Mouse (Mus musculus): ENCODE measurements around the gene Uqcc2. TPM values are rescaled to one million over a fixed set of nuclear protein-coding genes. Genes with fewer than 3 reads are reported as not detected.

Uqcc2 gene
- polyA plus RNA-seq, 1 experiment, result 740 TPM

DNA sequence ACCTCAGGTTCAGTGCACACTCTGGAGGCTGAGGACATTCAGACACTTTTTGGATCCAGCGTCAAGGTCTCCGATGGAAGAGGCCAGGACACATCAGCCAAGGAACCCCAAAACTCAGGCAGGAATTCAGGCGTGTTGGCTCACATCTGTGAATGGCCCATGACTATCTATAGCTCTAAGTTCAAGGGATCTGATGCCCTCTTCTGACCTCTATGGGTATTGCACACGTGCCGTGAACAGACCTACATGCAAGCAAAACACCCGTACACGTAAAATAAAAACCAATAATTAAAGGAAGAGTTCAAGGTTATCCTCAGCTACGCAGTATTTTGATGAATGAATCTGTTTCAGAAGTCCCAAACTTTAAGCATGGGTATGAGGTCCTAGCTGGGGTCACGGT lies 27.0 kb downstream of the Uqcc2 start:
- Histone ChIP-seq H3K79me2 (ENCODE audit: control insufficient read depth, insufficient read depth) (no peaks in the 10 kb centered on the region), H3ac (ENCODE audit: control insufficient read depth, insufficient read length) (no peak overlapping the region), H3K4me2 (ENCODE audit: low read depth) (no peak overlapping the region), H3K36me3 (ENCODE audit: control insufficient read depth, insufficient read depth) (peaks cover 11% of the 10 kb centered on the region), H3K4me3 (no peak overlapping the region), H3K27me3 (ENCODE audit: control insufficient read depth, insufficient read depth, insufficient read length) (no peaks in the 10 kb centered on the region)
- no peak for TF ChIP-seq REST (IDR thresholded peaks at IDR 0.05; ENCODE audit: insufficient read depth, insufficient read length)
- TF ChIP-seq POLR2AphosphoS2 (IDR thresholded peaks at IDR 0.05; ENCODE audit: insufficient read length, low read depth), result no peak
- TF ChIP-seq SRF (IDR thresholded peaks at IDR 0.05; ENCODE audit: control insufficient read depth, insufficient read length, low read depth), result no peak
- no peak for TF ChIP-seq MYOG (IDR thresholded peaks at IDR 0.05; ENCODE audit: control insufficient read depth in 1 of 3, insufficient read depth in 1 of 3, insufficient read length in 2 of 3, low read depth in 2 of 3)
- no peak for TF ChIP-seq E2F4 (IDR thresholded peaks at IDR 0.05; ENCODE audit: insufficient read depth)
- TF ChIP-seq TCF3 (IDR thresholded peaks at IDR 0.05; ENCODE audit: insufficient read length, low read depth), result no peak
- no peak for TF ChIP-seq TCF12 (IDR thresholded peaks at IDR 0.05; ENCODE audit: insufficient read depth, poor library complexity, severe bottlenecking)

DNA sequence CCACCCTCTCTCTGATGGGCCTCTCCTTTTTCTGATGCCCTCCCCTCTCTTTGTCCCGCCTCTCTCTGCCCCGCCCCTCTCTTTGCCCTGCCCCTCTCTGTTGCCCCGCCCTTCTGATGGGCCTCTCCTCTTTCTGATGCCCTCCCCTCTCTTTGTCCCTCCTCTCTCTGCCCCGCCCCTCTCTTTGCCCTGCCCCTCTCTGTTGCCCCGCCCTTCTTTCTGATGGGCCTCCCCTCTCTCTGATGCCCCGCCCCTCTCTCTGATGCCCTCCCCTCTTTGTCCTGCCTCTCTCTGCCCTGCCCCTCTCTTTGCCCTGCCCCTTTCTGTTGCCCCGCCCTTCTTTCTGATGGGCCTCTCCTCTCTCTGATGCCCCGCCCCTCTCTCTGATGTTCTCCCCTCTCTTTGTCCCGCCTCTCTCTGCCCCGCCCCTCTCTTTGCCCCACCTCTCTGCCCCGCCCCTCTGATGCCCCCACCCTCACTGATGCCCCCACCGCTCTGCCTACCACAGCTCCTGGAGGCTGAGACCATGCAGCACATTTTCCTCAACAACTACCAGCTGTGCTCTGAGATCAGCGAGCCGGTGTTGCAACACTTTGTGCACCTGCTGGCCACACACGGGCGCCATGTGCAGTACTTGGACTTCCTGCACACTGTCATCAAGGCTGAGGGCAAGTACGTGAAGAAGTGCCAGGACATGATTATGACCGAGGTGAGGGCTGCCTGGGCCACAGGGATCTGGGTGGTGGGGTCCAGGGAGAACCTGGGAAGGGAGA lies 27.8 kb downstream of the Uqcc2 start:
- Histone ChIP-seq H3K4me2 (ENCODE audit: low read depth) (no peak overlapping the region), H3K4me3 (no peak overlapping the region), H3K36me3 (ENCODE audit: control insufficient read depth, insufficient read depth) (peaks cover 11% of the 10 kb centered on the region), H3ac (ENCODE audit: control insufficient read depth, insufficient read length) (no peak overlapping the region), H3K27me3 (ENCODE audit: control insufficient read depth, insufficient read depth, insufficient read length) (no peaks in the 10 kb centered on the region), H3K79me2 (ENCODE audit: control insufficient read depth, insufficient read depth) (no peaks in the 10 kb centered on the region)
- TF ChIP-seq REST (IDR thresholded peaks at IDR 0.05; ENCODE audit: insufficient read depth, insufficient read length) (no peak), E2F4 (IDR thresholded peaks at IDR 0.05; ENCODE audit: insufficient read depth) (no peak), POLR2A (IDR thresholded peaks at IDR 0.05; ENCODE audit: insufficient read length, low read depth) (no peak), MAX (IDR thresholded peaks at IDR 0.05; ENCODE audit: low read depth) (no peak), TCF12 (IDR thresholded peaks at IDR 0.05; ENCODE audit: insufficient read depth, poor library complexity, severe bottlenecking) (no peak), TCF3 (IDR thresholded peaks at IDR 0.05; ENCODE audit: insufficient read length, low read depth) (no peak), POLR2AphosphoS2 (IDR thresholded peaks at IDR 0.05; ENCODE audit: insufficient read length, low read depth) (no peak), MYOD1 (IDR thresholded peaks at IDR 0.05; ENCODE audit: control insufficient read depth in 1 of 3, insufficient read length in 2 of 3, low read depth in 2 of 3) (no peak), CEBPB (IDR thresholded peaks at IDR 0.05; ENCODE audit: insufficient read depth, poor library complexity, severe bottlenecking) (no peak), SRF (IDR thresholded peaks at IDR 0.05; ENCODE audit: control insufficient read depth, insufficient read length, low read depth) (no peak)

DNA sequence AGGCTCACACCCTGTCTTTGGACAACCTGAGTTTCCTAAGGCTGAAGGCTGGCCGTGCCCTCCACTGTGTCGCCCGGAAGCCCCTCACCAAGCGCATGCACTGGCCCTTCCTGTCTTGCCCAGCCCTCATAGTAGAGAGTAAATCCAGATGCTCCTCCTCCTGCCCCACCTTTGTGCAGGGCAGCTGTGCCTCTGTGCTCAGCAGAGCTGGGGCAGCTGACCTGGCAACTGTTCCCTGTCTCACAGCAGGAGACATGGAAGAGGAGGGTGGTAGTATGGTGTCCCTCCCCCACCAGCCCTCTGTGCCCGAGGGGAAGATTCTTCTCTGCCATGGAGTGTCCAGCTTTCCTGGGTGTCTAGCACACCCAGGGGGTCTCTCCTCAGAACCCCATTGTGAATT lies 32.0 kb downstream of the Uqcc2 start:
- Histone ChIP-seq H3ac (ENCODE audit: control insufficient read depth, insufficient read length) (no peak overlapping the region), H3K79me2 (ENCODE audit: control insufficient read depth, insufficient read depth) (no peaks in the 10 kb centered on the region), H3K4me2 (ENCODE audit: low read depth) (no peak overlapping the region), H3K4me3 (no peak overlapping the region), H3K36me3 (ENCODE audit: control insufficient read depth, insufficient read depth) (peaks cover 6% of the 10 kb centered on the region), H3K27me3 (ENCODE audit: control insufficient read depth, insufficient read depth, insufficient read length) (no peaks in the 10 kb centered on the region)
- TF ChIP-seq MYOD1 (IDR thresholded peaks at IDR 0.05; ENCODE audit: control insufficient read depth in 1 of 3, insufficient read length in 2 of 3, low read depth in 2 of 3), result peak in 2 of 3 experiments; percentile 70 to 82
- peak in 2 of 3 experiments; percentile 70 to 79 for TF ChIP-seq MYOG (IDR thresholded peaks at IDR 0.05; ENCODE audit: control insufficient read depth in 1 of 3, insufficient read depth in 1 of 3, insufficient read length in 2 of 3, low read depth in 2 of 3)
- TF ChIP-seq TCF12 (IDR thresholded peaks at IDR 0.05; ENCODE audit: insufficient read depth, poor library complexity, severe bottlenecking), result no peak

DNA sequence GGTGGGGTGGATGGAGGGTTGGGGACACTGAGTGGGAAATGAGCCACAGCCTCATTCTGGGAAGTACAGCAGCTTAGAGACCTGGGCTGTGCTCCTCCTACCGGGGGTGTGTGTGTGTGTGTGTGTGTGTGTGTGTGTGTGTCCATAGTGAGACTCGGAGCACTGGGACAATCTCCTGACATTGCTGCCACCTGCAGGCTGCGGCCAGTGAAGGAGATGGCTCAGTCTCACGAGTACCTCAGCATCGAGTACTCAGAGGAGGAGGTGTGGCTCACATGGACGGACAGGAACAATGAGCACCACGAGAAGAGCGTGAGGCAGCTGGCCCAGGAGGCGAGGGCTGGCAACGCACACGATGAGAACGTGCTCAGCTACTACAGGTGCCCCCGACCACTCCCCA lies 38.0 kb downstream of the Uqcc2 start:
- Histone ChIP-seq H3K79me2 (ENCODE audit: control insufficient read depth, insufficient read depth) (no peaks in the 10 kb centered on the region), H3ac (ENCODE audit: control insufficient read depth, insufficient read length) (no peak overlapping the region), H3K27me3 (ENCODE audit: control insufficient read depth, insufficient read depth, insufficient read length) (no peaks in the 10 kb centered on the region), H3K36me3 (ENCODE audit: control insufficient read depth, insufficient read depth) (no peaks in the 10 kb centered on the region), H3K4me2 (ENCODE audit: low read depth) (no peak overlapping the region), H3K4me3 (no peak overlapping the region)
- TF ChIP-seq CEBPB (IDR thresholded peaks at IDR 0.05; ENCODE audit: insufficient read depth, poor library complexity, severe bottlenecking), result no peak
- no peak for TF ChIP-seq REST (IDR thresholded peaks at IDR 0.05; ENCODE audit: insufficient read depth, insufficient read length)
- TF ChIP-seq SRF (IDR thresholded peaks at IDR 0.05; ENCODE audit: control insufficient read depth, insufficient read length, low read depth), result no peak
- no peak for TF ChIP-seq MYOD1 (IDR thresholded peaks at IDR 0.05; ENCODE audit: control insufficient read depth in 1 of 3, insufficient read length in 2 of 3, low read depth in 2 of 3)
- no peak for TF ChIP-seq TCF12 (IDR thresholded peaks at IDR 0.05; ENCODE audit: insufficient read depth, poor library complexity, severe bottlenecking)
- TF ChIP-seq E2F4 (IDR thresholded peaks at IDR 0.05; ENCODE audit: insufficient read depth), result no peak
- no peak for TF ChIP-seq USF1 (IDR thresholded peaks at IDR 0.05; ENCODE audit: low read depth)
- TF ChIP-seq MYOG (IDR thresholded peaks at IDR 0.05; ENCODE audit: control insufficient read depth in 1 of 3, insufficient read depth in 1 of 3, insufficient read length in 2 of 3, low read depth in 2 of 3), result no peak
- no peak for TF ChIP-seq TCF3 (IDR thresholded peaks at IDR 0.05; ENCODE audit: insufficient read length, low read depth)
- TF ChIP-seq MAX (IDR thresholded peaks at IDR 0.05; ENCODE audit: low read depth), result no peak
- TF ChIP-seq POLR2A (IDR thresholded peaks at IDR 0.05; ENCODE audit: insufficient read length, low read depth), result no peak
- no peak for TF ChIP-seq POLR2AphosphoS2 (IDR thresholded peaks at IDR 0.05; ENCODE audit: insufficient read length, low read depth)

DNA sequence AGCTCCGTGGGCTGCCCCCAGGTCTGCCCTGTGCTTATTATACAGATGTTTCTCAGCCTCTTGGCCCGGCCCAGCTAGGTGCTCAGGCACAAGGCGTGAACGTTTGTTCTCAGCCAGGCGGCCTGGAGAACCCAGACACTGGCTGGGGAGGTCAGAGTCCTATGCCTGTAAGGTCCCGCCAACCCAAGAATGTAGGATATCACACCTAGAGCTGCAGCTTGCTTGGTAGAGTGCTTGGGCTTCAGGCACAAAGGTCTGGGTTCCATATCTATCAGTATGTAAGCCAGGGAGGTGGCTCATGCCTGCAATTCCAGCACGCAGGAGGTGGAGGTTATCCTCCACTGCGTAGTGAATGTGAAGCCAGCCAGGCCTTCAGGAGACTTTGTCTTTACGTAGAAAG lies 43.6 kb downstream of the Uqcc2 start:
- no peak for TF ChIP-seq CEBPB (IDR thresholded peaks at IDR 0.05; ENCODE audit: insufficient read depth, poor library complexity, severe bottlenecking)
- TF ChIP-seq REST (IDR thresholded peaks at IDR 0.05; ENCODE audit: insufficient read depth, insufficient read length), result no peak
- TF ChIP-seq MYOG (IDR thresholded peaks at IDR 0.05; ENCODE audit: control insufficient read depth in 1 of 3, insufficient read depth in 1 of 3, insufficient read length in 2 of 3, low read depth in 2 of 3), result no peak
- TF ChIP-seq TCF3 (IDR thresholded peaks at IDR 0.05; ENCODE audit: insufficient read length, low read depth), result no peak
- TF ChIP-seq MAX (IDR thresholded peaks at IDR 0.05; ENCODE audit: low read depth), result no peak
- TF ChIP-seq TCF12 (IDR thresholded peaks at IDR 0.05; ENCODE audit: insufficient read depth, poor library complexity, severe bottlenecking), result no peak
- TF ChIP-seq SRF (IDR thresholded peaks at IDR 0.05; ENCODE audit: control insufficient read depth, insufficient read length, low read depth), result no peak
- Histone ChIP-seq H3K36me3 (ENCODE audit: control insufficient read depth, insufficient read depth) (peaks cover 9% of the 10 kb centered on the region), H3K4me2 (ENCODE audit: low read depth) (no peak overlapping the region), H3ac (ENCODE audit: control insufficient read depth, insufficient read length) (no peak overlapping the region), H3K4me3 (no peak overlapping the region), H3K27me3 (ENCODE audit: control insufficient read depth, insufficient read depth, insufficient read length) (no peaks in the 10 kb centered on the region), H3K79me2 (ENCODE audit: control insufficient read depth, insufficient read depth) (no peaks in the 10 kb centered on the region)
